Mouse (Mus musculus) cerebellum, adult 9-11 months (tissue): ENCODE results near the gene Slfn4.
"Not testable (repeated sequence)": the region's sequence is repeated elsewhere in the genome, so short reads cannot be mapped to it uniquely, and the experiment has no call there.

Experiments
- DNase-seq: peaks from one replicate; pipeline ENCODE4 v3.0.0; 2022

Gene Slfn4

DNA sequence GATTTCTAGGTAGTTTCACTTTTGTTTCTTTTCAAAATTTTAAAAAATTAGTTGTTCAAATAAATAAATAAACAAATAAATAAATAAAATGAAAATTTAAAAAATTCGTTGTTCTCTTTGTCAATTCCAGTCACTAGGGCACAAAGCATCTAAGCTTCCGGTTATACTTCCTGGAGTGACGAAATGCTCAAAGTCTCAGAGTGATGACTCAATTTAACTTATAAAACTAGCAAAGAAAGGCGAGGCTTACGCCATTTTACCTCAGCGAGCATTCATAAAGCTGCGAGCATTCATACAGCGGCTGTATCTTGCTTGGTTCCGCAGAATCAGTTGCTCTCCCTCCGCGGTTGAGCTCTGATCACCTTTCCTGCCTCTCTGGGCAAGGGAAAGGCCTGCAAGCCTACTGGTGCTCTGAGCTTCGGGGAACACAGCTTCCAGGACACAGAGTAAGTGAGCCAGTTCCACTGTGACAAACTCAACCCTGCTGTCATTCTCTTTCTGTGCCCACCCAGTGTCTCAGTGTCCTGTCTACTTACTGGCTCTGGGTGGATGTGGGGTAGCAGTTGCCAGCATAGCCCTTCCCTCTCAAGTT is at the start of gene Slfn4:
Gene Slfn4 (plus strand): TSS at position 239 of the 592 bp plus-strand sequence.
- DNase-seq, result no peak

DNA sequence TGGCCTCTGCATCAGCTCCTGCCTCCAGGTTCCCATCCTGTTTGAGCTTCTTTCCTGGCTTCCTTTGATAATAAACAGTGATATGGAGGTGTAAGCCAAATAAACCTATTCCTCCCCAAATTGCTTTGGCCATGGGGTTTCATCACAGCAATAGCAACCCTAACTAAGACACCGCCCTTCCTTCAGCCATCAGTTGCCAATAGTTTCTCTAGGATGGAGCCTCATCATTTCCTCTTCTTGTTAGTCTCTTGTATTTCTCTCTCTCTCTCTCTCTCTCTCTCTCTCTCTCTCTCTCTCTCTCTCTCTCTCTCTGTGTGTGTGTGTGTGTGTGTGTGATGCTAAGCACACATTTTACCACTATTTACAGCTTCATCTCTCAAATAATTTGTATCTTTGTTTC is 49.4 kb upstream of the Slfn4 start:
- DNase-seq, result not testable (repeated sequence)

DNA sequence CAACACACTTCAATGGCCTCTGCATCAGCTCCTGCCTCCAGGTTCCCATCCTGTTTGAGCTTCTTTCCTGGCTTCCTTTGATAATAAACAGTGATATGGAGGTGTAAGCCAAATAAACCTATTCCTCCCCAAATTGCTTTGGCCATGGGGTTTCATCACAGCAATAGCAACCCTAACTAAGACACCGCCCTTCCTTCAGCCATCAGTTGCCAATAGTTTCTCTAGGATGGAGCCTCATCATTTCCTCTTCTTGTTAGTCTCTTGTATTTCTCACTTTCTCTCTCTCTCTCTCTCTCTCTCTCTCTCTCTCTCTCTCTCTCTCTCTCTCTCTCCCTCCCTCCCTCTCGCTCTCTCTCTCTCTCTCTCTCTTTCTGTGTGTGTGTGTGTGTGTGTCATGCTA is 37.7 kb upstream of the Slfn4 start:
- not testable (repeated sequence) for DNase-seq

DNA sequence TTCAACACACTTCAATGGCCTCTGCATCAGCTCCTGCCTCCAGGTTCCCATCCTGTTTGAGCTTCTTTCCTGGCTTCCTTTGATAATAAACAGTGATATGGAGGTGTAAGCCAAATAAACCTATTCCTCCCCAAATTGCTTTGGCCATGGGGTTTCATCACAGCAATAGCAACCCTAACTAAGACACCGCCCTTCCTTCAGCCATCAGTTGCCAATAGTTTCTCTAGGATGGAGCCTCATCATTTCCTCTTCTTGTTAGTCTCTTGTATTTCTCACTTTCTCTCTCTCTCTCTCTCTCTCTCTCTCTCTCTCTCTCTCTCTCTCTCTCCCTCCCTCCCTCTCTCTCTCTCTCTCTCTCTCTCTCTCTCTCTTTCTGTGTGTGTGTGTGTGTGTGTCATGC is 26.0 kb upstream of the Slfn4 start:
- DNase-seq, result not testable (repeated sequence)

DNA sequence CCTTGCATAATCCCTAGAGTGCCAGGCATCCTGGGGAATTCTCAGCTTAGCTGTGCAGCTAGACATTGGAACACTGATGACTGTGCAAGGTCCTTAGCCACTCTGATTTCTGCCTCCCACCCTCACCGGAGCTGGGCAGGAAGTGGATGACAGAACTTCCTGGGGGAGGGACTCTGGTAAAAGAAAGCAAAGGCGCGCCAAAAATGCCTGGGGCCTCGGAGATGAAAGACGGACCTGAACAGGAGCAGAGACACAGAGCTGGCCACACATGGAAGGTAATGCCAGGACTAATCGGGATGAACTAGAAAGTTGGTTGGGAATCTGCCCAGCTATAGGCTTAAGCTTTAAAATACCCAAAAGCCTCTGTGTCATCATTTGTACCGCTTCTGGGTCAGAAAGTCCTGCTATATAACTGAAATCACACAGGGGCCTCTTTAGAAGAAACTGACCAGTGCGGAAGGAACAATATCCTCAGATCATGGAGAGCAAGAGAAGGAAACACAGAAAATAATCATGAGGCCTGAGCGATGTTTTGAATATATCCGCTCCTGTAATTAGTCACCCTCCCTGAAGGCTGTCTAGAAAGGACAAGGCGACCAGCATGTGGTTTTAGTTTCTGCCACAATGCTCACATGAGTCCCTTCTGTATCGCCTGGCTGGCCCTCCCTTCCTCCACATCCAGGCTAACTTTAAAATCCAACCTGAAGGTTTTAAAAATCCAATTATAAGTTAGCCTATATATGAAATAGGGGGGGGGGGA is 16.3 kb downstream of the Slfn4 start, which contains the start of gene Slfn3:
Gene Slfn3 (plus strand): TSS at position 197 of the 760 bp plus-strand sequence.
- DNase-seq, result peak; percentile 2

DNA sequence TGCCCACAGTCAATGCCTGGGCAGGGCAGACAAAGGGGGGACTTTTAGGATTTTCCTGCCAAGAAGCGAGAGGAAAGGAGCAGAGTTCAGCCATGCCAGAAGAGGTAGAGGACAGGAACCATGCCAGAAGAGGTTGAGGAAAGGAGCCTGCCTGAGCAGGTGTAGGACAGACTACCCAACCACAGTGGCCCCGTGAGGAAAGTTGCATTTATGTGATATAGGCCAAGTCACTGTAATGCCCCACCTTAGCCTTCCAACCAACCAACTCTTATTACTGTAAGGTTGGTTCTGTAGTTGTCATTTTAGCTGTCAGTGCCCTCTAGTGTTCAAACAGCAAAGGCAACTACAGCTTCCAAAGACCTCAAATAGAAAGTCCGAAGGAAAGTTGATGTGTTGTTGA is 17.0 kb downstream of the Slfn4 start:
- DNase-seq, result no peak

DNA sequence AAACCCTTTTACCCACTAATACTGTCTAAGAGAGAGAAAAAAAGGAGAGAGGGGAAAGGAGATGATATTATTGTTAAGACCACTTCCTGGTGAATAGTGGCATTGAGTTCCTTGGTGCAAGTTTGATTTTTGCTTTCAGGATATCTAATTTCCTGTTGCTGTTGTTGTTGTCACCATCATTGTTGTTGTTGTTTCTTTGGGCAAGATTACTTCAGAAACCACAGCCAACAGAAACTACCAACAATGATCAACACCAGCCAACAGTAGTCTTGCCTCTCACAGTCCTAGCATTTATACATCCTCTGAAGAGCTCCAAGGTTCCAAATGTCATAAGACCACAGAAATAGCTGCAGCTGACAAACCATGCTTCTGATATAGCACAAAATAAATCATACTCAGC is 30.0 kb downstream of the Slfn4 start:
- DNase-seq, result no peak

DNA sequence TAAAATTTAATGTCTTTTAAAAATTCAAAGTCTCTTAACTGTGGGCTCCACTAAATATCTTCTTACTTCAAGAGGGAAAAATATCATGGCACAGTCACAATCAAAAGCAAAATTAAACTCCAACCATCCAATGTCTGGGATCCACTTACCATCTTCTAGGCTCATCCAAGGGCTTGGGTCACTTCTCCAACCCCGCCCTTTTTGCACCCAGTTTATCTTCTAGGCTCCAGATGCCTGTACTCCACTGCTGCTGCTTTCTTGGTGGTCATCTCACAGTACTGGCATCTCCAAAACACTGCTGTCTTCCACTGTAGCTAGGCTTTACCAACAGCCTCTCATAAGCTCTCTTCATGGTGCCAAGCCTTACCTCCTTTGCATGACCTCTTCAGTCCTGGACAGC is 41.1 kb downstream of the Slfn4 start:
- no peak for DNase-seq

DNA sequence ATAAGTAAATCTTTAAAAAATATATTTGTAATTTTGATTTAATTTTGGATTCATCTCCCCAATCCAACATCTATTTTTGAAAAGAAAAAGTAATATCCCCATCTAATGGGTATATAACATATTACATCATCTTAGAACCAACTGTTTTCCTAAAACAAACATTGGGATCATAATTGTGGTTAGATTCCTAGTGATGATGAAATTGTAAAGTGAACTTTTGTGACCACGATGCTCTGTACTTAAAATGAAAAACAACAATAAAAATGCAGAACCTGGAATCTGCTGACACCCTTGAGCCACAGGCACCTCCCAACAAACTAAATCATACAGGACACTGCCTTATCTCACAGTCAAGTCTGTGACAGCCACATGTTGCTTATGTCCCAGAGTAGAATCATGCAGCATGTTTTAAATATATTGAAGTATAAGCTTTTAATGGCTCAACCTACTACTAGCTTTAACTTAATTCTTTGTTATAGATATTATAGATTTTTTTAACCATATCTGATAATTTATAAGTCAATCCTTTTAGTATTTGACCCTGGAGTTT is 46.4 kb downstream of the Slfn4 start:
- no peak for DNase-seq

DNA sequence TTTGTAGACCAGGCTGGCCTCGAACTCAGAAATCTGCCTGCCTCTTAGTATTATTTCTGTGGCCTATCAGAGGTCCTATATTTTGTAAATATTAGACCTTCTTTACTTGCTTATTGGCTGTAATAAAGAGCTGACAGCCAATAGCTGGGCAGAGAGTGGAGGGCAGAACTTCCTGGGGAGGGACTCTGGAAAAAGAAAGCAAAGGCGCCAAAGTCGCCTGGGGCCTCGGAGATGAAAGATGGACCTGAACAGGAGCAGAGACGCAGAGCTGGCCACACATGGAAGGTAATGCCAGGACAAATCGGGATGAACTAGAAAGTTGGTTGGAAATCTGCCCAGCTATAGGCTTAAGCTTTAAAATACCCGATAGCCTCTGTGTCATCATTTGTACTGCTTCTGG is 48.4 kb downstream of the Slfn4 start:
- no peak for DNase-seq

DNA sequence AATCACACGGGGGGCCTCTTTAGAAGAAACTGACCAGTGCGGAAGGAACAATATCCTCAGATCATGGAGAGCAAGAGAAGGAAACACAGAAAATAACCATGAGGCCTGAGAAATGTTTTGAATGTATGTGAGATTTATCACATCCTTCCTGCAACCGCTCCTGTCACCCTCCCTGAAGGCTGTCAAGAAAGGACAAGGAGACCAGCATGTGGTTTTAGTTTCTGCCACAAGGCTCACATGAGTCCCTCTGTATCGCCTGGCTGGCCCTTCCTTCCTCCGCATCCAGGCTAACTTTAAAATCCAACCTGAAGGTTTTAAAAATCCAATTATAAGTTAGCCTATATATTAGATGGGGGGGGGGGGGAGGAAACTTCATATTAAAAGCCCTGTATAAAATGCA is 48.8 kb downstream of the Slfn4 start:
- DNase-seq, result not testable (repeated sequence)

DNA sequence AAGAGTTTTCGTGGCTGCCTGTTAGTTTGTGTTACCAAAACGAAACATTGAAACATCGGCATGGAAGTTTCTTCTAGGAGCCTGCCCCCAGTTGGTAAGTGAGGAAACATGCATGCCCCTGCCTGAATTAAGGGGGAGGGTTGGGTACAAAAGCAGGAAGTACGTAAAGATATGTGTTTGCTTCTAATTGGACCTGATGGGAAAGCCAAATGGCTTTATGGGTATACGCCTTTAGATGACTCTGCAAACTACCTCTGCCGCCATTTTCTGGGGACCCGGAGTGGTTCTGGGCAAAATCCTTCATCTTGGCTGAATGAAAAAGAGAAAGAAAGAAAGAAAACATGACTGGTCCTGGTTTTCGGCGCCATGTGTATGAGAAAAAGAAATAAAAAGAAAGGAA is 49.2 kb downstream of the Slfn4 start:
- no peak for DNase-seq

DNA sequence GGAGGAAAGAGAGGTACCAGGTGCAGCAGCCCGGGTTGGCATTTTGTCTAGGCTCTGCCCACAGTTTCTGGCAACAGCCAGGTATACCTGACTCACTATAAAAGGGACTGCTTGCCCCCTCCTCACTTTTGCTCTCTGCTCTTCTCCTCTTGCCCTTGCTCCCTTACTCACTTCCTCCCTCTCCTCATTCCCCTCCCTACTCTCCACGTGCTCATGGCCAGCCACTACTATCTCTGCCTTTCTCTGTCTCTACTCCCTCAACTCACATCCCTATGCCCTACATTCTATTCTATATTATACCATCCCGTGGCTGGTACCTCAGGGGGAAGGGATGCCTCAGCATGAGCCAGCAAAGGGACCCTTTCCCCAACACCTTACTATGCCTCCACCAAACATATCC is 49.8 kb downstream of the Slfn4 start:
- DNase-seq, result no peak

DNA sequence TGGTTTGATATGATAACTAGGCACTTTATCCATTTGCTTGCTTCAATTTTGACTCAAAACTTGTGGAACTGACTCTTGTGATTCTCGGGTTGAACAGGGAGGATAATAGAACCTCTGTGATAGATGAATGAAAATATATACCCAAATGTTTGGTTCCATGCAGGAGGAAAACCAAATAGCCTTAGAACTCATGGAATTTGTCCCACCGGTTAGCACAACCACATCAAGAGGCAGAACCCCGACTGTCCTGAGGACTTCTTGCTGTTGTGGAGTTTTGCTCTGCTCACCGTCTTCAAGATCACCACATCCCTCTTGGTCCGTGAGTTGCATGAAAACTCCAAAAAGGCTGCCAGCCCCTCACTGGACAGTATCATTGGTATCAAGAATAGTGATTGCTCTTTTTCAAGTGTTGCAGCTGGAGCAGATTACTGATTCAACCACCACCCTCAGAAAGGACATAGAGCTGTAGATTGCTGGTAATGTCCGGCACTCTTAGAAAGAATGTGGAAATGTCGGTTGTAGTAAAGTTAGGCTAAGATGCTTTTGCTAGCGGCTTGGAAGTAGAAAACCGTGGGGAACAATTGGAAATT is 50.5 kb downstream of the Slfn4 start:
- no peak for DNase-seq

DNA sequence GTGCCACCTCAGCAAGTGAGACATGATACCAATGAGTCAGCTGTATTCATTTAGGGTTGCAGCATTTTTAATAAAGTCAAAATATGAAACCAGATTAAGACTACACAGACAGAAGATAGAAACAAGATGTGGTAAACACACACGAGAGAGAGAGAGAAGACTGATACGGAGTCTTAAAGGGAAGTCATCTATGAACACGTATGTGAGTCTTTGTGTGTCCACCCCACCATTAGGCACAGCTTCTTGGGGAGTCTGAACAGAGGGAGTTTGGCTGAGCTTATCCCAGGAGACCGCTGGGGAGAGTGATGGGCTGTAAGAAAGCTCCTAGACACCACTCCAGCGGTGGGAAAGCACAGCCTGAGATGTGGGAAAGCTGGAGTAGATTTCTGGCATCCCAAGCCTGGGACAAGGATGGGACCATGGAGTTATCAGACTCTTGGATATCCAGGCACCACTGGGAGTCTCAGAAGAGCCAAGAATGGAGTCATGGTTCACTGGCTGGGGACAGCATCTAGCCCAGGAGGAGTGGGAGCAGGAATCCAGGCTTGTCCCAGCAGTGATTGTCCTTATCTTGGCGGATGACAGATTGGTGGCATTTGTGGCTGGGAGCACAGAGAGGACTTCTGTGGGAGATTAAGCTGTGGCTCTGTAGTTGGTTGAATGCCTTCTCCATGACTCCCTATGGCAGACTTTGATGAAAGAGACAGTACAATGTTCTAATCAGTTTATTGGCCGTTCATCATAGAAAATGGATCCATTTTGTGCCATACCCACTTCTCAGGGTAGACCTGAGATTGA is 53.1 kb downstream of the Slfn4 start:
- DNase-seq, result no peak

DNA sequence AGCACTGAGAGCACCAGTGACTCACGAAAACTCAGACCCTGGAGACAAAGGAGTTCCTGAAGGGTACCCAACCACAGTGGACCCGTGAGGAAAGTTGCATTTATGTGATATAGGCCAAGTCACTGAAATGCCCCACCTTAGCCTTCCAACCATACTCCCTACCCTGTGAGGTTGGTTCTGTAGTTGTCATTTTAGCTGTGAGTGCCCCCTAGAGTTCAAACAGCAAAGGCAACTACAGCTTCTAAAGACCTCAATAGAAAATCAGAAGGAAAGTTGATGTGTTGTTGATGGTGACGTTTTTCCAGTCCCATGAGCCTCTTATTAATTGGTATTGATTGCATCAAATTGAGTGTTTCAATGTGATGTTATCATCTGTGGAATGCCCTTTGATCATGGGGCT is 56.0 kb downstream of the Slfn4 start:
- DNase-seq, result no peak

DNA sequence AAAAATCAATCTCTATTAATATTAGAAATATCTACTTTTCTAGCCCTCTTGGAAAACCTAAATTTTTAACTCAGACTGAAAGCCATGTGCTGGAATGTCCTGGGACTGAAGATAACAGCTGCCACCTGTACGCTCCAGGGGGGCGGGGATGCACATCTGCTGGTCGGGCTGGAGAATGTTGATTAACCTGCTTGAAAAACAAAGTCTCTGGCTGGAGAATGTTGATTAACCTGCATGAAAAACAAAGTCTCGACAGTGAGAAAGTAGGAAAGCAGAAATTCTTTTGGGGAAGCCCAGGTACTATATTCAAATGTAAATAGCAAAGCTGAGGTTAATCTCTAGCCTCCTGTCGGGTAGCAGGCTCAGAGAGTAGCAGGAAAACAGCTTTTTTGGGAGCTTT is 58.6 kb downstream of the Slfn4 start:
- DNase-seq, result not testable (repeated sequence)

DNA sequence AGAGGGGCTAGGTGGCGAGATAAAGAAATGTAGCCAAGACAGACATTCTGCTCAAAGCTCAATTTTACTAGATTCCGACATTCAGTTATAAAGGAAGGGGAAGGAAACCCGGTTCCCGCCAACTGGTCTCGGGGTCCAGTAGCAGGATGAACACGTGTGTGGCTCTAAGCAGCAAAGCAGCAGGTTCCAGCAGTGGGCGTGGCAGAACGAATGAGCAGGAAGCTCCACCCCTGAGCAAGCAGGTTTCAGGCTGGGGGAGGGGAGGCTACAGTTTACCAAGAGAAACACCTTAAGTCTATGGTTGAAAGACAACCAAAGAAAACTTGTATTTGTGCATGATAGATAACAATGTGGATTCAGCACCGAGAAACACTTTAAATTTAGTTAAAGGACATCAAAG is 62.4 kb downstream of the Slfn4 start:
- DNase-seq, result not testable (repeated sequence)

DNA sequence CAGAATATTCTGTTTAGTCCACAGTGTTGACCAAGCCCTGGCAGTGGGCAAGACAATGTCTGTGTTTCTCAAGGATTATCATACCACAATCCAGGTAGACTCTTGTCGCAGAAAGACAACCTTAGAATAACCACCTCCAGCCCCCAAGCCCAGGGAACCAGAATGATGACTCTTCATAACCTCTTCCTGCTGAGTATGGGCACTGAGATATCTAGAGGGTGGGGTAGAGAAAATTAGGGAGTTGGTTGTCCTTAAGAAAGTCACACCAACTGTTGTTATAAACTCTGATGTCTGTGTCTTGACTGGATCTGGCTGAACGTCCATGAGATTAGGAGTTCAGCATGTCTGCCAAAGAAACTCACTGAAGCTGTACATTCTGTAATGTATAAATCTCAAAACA is 63.4 kb downstream of the Slfn4 start:
- DNase-seq, result no peak

DNA sequence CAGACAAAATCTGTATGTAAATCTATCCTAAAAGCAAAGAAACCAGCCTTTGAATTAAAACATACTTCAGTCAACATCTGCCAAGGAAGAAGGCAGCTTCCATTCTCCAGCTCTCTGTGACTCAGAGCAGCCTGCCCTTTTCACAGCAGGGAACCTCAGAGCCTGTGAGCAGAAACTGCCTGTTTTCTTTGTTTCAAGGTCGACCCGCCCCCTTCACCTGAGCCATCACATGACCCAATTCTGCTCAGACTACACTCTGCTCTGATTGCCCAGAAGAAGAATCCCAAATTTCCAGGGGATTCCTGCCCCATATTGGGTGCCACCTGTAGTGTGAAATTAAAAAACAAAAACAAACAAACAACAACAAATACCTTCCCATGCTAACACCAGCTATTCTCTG is 64.8 kb downstream of the Slfn4 start:
- no peak for DNase-seq
